Mouse (Mus musculus): Measurements from ENCODE around the gene Alg3.

Alg3 gene

GRCm38 (mm10) chr16:20611357-20612227, at the start of gene Alg3, which contains the start of the genes Eef1akmt4 and Gm49333:
Gene Alg3, minus strand, starts transcription at chr16:20611735.
Gene Eef1akmt4, plus strand, starts transcription at chr16:20611593.
Gene Gm49333, plus strand, starts transcription at chr16:20611610.
- peak; percentile 78 to 86 for DNase-seq

GRCm38 (mm10) chr16:20657661-20658060, 46.1 kb upstream of the Alg3 start:
- DNase-seq = no peak

- DNase-seq = no peak
Measured at GRCm38 (mm10) chr16:20653315-20653714, 41.8 kb upstream of the Alg3 start.

- no peak for DNase-seq
Measured at GRCm38 (mm10) chr16:20651947-20652310, 40.4 kb upstream of the Alg3 start.

- peak; percentile 97 to 98 for DNase-seq
Measured at GRCm38 (mm10) chr16:20651076-20651946, 39.8 kb upstream of the Alg3 start, which contains the start of gene Psmd2. Gene Psmd2, plus strand, starts transcription at chr16:20651652.

GRCm38 (mm10) chr16:20643911-20644310, 32.4 kb upstream of the Alg3 start:
- no peak for DNase-seq

- peak; percentile 80 to 83 for DNase-seq
Measured at GRCm38 (mm10) chr16:20642161-20642560, 30.6 kb upstream of the Alg3 start.

GRCm38 (mm10) chr16:20638367-20638766, 26.8 kb upstream of the Alg3 start:
- no peak for DNase-seq

GRCm38 (mm10) chr16:20637410-20637809, 25.9 kb upstream of the Alg3 start:
- DNase-seq = no peak

- peak; percentile 59 to 76 for DNase-seq
Measured at GRCm38 (mm10) chr16:20629731-20630634, 18.4 kb upstream of the Alg3 start, which contains the start of gene Ece2. Gene Ece2, plus strand, starts transcription at chr16:20629828.

- no peak for DNase-seq
Measured at GRCm38 (mm10) chr16:20628871-20629391, 17.4 kb upstream of the Alg3 start.

GRCm38 (mm10) chr16:20623211-20623610, 11.7 kb upstream of the Alg3 start:
- DNase-seq = no peak

- peak; percentile 79 to 87 for DNase-seq
Measured at GRCm38 (mm10) chr16:20621991-20622685, 10.6 kb upstream of the Alg3 start.

- peak; percentile 86 to 87 for DNase-seq
Measured at GRCm38 (mm10) chr16:20621191-20621990, 9.9 kb upstream of the Alg3 start, which contains the start of gene Camk2n2. Gene Camk2n2, minus strand, starts transcription at chr16:20621287.

GRCm38 (mm10) chr16:20620751-20621190, 9.2 kb upstream of the Alg3 start:
- DNase-seq = no peak

GRCm38 (mm10) chr16:20620399-20620735, 8.8 kb upstream of the Alg3 start:
- DNase-seq = peak in 1 of 2 experiments; percentile 28

GRCm38 (mm10) chr16:20619541-20620398, 8.2 kb upstream of the Alg3 start:
- DNase-seq = peak in 1 of 2 experiments; percentile 51

- peak; percentile 58 to 82 for DNase-seq
Measured at GRCm38 (mm10) chr16:20610501-20611356, 806 bp downstream of the Alg3 start.

All from cerebellum, adult 18-20 months (tissue).